Mouse (Mus musculus) thymus, postnatal 0 days (tissue): ENCODE data around the gene Faap20. TPM values are rescaled to one million over a fixed set of nuclear protein-coding genes. Genes with fewer than 3 reads are reported as not detected.
A peak's percentile ranks its signal among the peaks of the same experiment; 100 is the strongest.

Experiments used
- DNase-seq: peaks from one replicate; pipeline ENCODE4 v3.0.0-alpha.2; 2015; ENCODE audit warnings: low spot score
- polyA plus RNA-seq: library from polyadenylated mRNA; unstranded; fragments of >200 nt; fragmentation: Nextera tagmentation; extraction: Ambion mirVana; gene quantifications from 2 replicates; pipeline ENCODE4 v1.2.1, GENCODE M21; 2015

Gene Faap20
- polyA plus RNA-seq, 1 experiment from 2014 or later: 67.9 TPM

DNA sequence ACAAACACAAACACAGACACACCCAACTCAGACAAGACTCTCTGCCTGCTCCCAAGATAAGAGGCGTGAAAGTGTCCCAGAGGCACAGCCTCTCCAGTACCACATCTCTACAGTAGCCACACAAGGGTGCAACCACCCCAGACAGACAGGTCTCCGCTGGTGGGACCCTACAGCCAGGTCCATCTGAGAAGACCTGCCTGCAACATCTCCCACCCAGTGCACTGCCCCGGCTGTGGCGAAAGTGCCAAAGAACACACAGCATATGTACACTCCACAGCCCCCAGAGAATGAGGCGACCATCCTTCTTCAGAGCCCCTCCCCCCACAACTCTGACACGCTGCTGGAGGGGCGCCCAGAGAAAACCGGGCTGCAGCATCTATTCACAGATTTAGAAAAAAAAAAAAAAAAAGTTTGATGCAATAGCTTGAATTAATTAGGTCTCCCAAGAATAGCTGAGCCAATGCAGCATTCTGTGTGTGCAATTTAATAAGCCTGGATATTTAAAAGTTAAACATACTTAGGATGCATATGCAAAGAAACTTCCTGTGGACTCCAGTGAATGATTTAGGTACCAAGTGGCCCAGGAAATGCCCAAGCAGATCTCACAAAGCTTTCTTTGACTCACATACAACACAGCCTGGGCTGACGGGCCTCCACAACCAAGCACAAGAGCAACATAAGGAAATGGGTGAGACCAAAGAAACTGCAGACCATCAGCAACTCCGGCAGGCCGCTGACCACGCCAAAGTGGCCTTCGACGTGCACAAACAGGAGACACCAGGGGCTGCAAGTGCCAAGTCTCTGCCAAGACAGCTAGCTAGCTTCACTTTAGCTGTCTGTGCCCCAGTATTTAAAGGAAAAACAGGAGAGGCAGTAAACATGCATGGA is 29.1 kb upstream of the Faap20 start:
- no peak for DNase-seq

DNA sequence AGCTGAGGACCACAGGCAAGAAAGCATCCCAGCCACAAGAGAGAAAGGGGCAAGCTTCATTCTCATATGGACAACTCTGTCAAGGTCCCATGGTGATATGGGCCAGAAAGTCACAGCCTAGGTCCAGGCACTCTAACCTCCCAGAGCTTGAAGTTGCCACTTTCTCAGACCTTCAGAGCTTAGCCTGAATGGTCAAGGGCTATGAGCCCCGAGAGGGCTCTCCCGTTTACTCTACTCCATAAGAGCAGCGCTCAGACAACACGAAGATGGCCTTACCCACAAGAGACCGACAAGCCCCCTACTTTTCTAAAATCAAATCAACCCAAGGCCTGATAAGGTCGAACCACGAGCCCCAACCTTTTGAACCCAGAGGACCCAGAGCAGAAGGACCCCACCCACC is 28.5 kb upstream of the Faap20 start:
- DNase-seq: no peak

GRCm38 (mm10) chr4:155221599-155222551 is 27.7 kb upstream of the Faap20 start:
- DNase-seq: peak; percentile 63

DNA sequence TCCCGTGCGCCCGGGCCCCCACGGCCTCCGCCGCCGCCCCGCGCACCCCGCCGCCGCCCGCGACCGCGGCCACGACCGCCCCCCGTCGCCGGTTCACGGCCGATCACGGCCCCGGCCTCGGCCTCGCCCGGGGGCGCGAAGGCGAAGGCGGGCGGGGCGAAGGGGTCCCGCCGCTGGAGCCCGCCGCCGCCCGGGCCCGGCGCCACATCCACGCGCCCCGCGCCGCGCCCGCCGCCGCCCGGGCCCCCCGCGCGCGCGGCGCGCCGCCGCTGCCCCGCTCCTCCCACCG is 27.1 kb upstream of the Faap20 start, which contains the start of gene Ski:
Ski (minus strand) TSS at position 41 of the 289 bp plus-strand sequence.
- DNase-seq: no peak

DNA sequence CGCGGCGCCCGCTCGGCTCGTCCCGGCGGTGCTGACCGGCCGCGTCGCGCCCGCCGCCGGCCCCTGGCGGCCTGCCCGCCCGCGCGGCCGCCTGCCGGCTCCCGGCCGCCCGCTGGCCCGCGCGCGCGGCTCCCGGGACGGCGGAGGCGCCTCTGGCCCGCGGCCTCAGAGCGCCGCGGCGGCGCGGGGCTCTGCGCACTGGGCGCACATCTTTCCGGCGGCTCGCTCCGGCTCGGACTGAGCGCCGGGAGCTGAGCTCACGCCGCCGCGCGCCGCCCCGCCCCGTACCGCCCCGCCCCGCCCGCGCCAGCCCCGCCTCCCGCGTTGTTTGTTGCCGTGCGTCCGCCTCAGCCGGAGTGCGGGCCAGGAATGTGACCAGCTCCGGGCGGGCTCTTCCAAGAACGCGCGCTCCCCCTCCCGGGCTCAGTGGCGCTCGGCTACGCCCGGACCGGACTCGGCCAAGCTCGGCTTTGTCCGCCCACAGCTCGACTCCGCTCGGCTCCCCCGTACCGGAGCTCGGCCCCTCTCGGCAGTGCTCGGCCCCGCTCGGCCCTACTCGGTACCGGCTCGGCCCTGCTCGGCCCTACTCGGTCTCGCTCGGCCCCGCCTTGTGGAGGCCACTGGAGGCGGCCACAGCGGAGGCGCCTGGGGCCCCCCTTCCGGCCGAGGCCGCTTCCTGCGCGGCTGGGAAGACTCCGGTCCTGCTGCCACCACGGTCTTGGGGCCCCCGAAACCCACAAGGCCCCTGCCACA is 26.6 kb upstream of the Faap20 start:
- peak; percentile 95 for DNase-seq

DNA sequence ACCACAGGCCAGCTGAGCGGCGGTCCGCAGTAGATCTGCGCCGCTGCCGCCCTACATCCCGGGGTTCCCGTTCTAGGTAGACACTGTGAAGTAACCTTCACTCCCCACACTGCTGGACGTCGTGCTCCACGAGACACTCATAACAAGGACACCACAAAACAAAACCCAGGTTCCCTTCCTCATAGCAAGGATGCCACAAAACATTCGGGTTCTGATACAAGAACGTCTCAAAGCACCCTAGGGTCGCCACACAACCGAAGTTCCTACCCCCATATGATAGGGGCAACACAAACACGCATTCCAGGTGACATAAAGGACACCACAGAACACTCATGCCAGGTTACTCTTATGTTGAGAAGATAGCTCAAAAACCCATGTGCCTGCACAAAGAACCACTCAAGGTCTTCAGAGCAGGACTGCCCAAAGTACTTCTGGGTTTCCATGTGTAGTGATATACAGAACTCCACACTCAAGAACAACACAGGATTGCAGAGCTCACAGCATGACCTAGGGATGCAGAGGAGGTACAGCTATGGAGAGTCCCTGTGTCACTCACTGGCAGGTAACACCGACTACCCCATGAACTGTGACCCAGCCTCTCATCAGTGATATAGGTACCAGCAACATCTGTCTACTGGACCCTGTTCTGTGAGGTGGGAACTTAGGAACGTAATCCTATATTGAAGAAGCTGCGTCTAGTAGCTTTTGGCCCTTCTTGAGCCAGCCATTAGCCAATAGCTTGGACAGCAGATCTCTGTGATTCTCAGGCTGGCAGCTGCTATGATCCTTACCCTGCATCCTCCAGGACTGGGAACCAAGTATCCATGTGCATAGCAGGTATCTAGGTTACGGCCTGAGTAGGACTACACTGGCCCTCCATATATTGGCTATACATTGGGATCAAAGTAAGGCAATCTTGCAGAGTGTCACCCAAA is 25.7 kb upstream of the Faap20 start:
- no peak for DNase-seq

DNA sequence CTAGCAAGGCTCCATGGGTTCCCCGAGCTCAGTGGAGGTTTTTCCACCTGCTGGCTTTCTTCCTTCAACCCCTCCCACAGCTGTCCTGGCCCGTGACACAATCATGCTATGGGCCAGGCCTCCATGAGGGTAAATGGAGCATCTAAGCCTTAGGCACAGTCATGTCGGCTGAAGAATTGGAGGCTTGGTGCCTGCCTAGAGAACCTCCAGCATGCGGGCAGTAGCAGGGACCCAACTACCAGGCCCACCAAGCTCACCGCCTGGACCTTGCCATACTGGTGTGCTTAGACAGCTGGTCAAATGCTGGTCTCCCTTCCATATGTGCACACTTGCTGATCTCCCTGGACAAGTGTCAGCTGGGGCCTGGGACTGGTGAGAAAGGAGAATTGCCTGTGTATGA is 23.7 kb upstream of the Faap20 start:
- no peak for DNase-seq

- DNase-seq: no peak
Observed at GRCm38 (mm10) chr4:155227986-155228385, 21.6 kb upstream of the Faap20 start.

- DNase-seq: no peak
Observed at GRCm38 (mm10) chr4:155228461-155228860, 21.1 kb upstream of the Faap20 start.

DNA sequence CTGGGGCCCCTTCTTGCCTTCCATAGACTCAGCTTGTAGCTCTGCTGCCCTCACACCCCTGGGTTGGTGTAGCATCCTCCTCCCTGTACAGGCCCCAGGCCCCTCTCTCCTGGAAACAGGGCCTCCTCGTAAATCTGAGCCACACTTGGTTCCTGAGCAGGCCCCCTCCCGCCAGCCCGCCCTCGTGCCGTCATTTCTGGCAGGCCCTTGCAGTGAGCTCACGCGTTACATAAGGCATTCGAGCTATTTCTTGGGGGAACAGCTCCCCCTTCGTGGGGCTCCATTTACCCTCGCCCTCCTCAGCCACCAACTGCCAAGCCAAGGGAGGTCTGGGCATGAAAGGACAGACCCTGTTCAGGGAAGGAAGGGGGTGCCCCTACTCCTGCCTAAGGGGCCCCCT is 15.7 kb upstream of the Faap20 start:
- peak; percentile 32 for DNase-seq

DNA sequence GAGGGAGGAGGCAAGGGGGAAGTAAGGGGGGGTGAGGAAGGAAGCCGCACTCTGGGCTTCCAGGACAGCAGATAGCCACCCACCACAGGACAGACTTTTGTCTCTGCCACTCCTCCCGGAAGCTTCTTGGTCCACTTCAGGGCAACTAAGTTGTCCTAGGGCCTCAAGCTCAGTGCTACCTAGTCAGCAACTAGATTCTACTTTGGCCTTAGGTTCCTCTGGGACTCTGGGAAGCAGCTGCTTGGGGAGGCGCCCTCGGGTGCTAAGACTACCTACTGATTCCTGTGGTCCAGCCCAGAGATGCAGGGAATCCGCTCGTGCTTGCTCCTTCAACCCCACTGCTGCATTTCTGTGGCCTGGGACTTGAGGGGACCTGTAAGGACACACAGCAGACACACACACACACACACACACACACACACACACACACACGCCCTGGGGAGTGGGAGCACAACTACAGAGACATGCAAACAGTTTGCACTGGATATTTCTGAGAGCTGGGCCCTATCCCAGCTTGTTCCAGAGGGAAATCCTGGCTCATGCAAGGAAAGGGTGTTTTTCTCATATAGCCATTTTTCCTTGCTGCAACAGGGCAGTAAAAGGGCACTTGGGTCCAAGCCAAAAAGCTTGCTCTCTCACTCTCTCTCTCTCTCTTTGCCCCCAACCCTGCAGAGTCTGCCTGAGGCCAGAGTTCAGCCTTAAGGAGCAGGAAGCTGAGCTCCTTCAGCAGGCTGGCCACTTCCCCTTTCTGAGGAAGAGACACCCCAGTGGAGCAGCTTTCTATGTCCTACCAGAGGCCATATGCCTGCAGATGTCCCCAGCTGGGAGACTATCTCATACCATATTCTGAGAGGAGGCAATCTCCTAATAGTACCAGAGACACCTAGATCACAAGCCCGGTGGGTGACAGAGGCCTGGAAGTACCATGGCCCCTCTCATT is 15.0 kb upstream of the Faap20 start:
- DNase-seq: no peak

- peak; percentile 72 for DNase-seq
Observed at GRCm38 (mm10) chr4:155235311-155236119, 14.1 kb upstream of the Faap20 start.

GRCm38 (mm10) chr4:155236737-155237385 is 12.7 kb upstream of the Faap20 start:
- DNase-seq: no peak

DNA sequence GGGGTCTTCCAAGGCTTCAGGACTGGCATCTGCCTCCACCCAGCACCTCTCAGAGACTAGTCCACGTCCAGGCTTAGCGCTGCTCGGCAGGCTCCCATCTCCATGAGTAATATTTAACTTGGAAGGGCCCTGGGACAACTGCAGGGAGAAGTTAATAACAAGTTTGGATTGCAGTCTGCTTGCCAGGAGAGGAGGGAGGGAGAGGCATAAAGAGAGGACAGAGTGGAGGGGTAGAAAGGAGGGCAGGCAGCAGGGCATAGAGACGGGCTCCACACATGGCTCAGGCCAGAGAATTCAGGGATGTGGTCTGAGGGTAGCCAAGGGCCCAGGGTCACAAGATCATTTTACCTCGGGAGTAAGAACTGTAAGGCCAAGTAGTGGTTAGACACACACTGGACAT is 11.3 kb upstream of the Faap20 start:
- no peak for DNase-seq

GRCm38 (mm10) chr4:155239494-155239893 is 10.1 kb upstream of the Faap20 start:
- no peak for DNase-seq

- no peak for DNase-seq
Observed at GRCm38 (mm10) chr4:155241789-155242188, 7.8 kb upstream of the Faap20 start.

DNA sequence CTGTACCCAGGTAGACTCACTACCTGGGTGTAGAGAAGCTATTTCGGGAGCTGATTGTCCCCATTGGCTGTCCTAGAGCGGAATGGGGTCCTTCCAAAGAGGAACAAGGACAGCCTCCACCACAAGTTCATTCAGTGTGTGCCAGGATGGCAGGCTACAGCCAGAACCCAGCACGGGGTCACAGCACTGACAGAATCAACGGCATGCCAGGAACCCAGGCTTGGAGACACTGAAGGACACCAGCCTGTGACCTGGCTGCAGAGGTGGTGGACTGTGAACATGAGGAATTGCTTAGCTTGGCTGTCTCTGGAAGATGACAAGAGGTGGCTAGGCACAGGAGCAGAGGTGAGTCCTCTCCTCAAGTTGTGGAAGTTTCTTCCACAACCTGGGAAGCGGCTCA is 7.3 kb upstream of the Faap20 start:
- no peak for DNase-seq

DNA sequence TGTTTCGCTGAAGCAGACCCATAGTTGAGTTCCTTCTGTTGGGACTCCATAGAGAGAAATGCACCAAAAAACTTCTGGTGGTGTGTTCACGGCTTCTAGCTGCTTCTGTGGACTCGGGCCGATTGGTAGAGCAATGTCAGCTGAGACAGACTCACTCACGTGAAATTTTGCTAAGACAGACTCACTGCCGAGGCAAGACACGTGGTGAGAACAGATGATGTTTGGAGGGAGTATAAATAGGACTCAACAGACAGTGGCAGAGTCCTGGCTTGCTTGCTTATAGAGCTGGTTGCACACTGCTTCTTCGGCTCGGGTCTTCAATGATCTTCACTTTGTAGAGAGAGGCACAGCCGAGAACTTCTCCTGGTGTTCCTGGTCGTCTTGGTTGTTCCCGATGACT is 6.4 kb upstream of the Faap20 start:
- DNase-seq: no peak
